Mouse (Mus musculus): ENCODE results near the gene Dnah11. TPM values are rescaled to one million over a fixed set of nuclear protein-coding genes. Genes with fewer than 3 reads are reported as not detected.
"Not testable (repeated sequence)": the region's sequence is repeated elsewhere in the genome, so short reads cannot be mapped to it uniquely, and the experiment has no call there.

Gene Dnah11
- polyA plus RNA-seq, 1 experiment, result not detected

DNA sequence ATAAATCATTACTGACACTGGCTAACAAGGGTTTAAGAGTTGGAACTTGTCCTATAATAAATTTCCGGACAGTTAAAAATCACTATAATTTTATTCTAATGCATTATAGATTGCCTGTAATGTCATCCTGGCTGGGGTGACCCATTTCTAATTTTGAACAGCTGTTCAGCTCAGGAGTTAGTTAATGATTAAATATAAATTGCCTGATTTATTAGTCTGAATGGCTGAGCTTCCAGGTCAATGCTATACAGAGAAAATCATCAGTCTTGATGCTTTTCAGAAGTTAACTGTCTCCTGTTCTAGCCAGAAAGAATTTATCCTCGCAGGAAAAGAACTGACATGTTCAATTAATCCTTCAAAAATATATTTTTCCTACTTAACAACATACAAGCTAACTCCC lies 236.1 kb downstream of the Dnah11 start:
- Histone ChIP-seq H3K4me3 (ENCODE audit: insufficient read depth, low read depth, low read length) (no peak overlapping the region), H3K4me1 (ENCODE audit: control insufficient read depth, insufficient read depth, insufficient read length, low read length) (no peaks in the 10 kb centered on the region)

DNA sequence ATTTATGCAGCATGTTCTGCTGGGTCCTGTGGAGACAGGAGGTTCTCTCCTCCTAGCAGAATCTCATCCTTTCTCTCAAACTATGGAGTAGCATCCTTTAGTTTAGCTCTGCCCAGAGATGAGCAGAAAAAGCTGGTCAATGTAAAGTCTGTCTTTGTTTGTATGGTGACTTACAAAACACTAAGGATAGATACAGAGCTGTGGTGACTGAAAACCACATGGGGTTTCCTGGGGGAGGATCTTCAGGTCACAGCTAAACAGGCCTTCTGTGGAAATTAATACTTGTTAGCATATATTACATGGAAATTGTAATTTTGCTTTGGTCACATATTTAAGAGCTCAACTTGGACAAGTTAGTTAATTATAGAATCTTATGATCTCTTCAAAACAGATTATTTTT lies 239.6 kb downstream of the Dnah11 start:
- H3K4me3 ChIP-seq (ENCODE audit: insufficient read depth, low read depth, low read length), result no peak overlapping the region
- no peaks in the 10 kb centered on the region for H3K4me1 ChIP-seq (ENCODE audit: control insufficient read depth, insufficient read depth, insufficient read length, low read length)
- no peak overlapping the region for H3K27ac ChIP-seq (replicated peaks; ENCODE audit: low read depth, low read length)

More for the DNA sequence above, 236.1 kb downstream of the Dnah11 start:
- no peak overlapping the region for H3K27ac ChIP-seq (replicated peaks; ENCODE audit: low read depth, low read length)

DNA sequence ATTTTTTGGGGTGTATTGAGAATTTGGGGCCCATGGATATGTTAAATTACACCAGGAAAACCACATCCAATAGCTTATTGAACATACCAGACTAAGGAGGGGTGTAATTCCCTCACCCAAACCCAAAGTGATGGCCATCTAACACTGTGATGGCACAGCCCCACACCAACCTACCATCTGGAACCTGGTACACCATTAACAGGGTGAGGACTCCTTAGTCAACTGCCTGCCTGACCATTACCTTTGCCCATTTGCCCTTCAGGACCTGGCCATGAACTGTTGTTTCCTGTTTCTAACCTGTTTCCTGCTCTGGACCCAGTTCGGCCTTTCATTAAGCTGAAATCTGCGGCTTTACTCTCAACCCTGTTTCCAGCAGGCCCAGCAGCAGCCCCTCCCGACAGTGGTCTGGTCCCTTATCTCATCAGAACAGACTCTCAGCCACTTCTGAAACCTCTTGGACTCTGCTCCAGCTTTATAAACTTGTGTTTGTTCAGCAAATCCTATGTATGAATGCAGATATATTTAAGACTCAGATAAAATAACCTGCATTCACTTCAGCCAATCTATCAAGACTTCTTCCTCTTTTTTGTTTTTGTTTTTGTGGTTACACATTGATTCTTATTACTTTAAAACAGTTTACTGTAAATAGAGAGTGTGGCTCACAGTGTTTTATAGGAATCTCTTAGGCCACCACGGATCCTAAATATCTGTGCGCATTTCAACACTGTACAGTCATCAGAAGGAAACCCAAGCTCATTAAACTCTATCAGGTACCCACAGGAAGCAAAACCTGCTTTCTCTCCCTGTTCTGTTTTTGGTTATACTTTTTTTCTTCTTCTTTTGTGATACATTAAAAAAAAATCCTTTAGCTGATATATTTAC lies 251.8 kb downstream of the Dnah11 start:
- Histone ChIP-seq H3K4me1 (ENCODE audit: control insufficient read depth, insufficient read depth, insufficient read length, low read length) (no peaks in the 10 kb centered on the region), H3K4me3 (ENCODE audit: insufficient read depth, low read depth, low read length) (no peak overlapping the region), H3K27ac (replicated peaks; ENCODE audit: low read depth, low read length) (no peak overlapping the region)

DNA sequence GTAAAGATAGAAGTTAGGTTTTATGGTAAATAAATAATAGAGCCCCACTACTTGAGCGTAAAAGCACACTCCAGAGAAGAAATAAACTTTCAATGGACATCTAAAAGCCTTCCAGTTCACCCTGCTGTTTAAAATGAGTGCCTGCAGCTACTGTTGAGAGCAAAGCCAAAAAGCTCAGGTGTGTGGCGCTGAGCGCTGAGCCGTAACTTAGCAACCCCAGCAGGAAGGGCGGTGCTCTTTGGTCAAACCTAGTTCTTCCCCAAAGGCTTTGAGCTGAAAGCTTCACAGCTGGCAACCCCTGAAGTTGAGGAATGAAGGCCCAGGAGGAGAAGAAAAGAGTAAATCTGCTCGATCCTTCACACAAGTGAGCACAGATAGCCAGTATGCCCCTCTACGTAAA lies 256.9 kb downstream of the Dnah11 start:
- H3K4me1 ChIP-seq (ENCODE audit: control insufficient read depth, insufficient read depth, insufficient read length, low read length), result no peaks in the 10 kb centered on the region
- no peak overlapping the region for H3K27ac ChIP-seq (replicated peaks; ENCODE audit: low read depth, low read length)
- no peak overlapping the region for H3K4me3 ChIP-seq (ENCODE audit: insufficient read depth, low read depth, low read length)

DNA sequence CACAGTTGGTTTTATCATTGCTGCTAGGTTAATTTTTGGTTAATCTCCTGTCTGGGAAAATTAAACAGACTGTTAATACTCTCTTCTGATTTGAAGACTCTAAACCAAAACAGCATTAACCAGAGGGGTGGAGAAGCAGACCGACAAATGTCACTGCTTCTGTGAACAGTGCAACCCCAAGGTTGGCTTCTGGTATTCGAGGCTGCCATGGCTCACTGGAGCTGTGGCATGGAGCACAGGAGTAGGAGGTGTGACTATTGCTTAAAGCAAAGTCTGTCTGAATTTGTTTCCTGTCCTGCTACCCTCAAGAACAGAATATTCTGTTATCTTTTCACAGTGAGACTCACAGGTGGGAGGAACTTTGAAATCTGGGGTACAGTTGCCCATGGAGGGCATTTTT lies 260.6 kb downstream of the Dnah11 start:
- no peak overlapping the region for H3K27ac ChIP-seq (replicated peaks; ENCODE audit: low read depth, low read length)
- no peaks in the 10 kb centered on the region for H3K4me1 ChIP-seq (ENCODE audit: control insufficient read depth, insufficient read depth, insufficient read length, low read length)
- no peak overlapping the region for H3K4me3 ChIP-seq (ENCODE audit: insufficient read depth, low read depth, low read length)

DNA sequence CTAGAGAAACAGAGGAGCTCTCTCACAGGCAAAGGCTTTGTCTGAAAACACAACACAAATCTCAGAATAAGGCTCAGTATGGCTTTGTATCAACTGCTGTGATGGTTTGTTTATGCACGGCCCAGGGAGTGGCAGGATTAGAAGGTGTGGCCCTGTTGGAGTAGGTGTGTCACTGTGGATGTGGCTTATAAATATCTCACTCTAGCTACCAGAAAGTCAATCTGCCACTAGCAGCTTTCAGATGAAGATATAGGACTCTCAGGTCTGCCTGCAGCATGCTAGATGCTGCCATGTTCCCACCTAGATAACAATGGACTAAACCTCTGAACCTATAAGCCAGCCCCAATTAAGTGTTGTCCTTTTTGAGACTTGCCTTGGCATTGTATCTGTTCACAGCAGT lies 266.8 kb downstream of the Dnah11 start:
- H3K4me3 ChIP-seq (ENCODE audit: insufficient read depth, low read depth, low read length), result no peak overlapping the region
- H3K4me1 ChIP-seq (ENCODE audit: control insufficient read depth, insufficient read depth, insufficient read length, low read length), result no peaks in the 10 kb centered on the region
- no peak overlapping the region for H3K27ac ChIP-seq (replicated peaks; ENCODE audit: low read depth, low read length)

DNA sequence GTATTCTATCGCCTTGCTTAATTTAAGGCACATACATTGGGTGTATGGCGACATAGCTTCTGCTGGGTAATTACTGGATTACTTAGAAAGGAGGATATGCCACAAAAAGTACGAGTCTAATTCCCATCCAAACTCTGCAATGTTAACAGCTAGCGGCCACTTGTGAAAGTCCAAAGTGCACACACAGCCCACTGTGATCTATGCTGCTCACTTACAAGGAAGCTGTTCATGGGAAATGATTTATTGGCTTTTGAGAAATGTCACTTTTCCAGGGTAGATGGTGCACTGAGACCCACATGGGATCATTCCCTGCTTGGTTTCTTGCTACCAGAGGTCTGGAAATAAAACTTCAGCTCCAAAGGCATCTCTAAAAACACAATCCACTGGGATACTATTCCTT lies 269.1 kb downstream of the Dnah11 start:
- Histone ChIP-seq H3K4me1 (ENCODE audit: control insufficient read depth, insufficient read depth, insufficient read length, low read length) (no peaks in the 10 kb centered on the region), H3K4me3 (ENCODE audit: insufficient read depth, low read depth, low read length) (no peak overlapping the region), H3K27ac (replicated peaks; ENCODE audit: low read depth, low read length) (no peak overlapping the region)

DNA sequence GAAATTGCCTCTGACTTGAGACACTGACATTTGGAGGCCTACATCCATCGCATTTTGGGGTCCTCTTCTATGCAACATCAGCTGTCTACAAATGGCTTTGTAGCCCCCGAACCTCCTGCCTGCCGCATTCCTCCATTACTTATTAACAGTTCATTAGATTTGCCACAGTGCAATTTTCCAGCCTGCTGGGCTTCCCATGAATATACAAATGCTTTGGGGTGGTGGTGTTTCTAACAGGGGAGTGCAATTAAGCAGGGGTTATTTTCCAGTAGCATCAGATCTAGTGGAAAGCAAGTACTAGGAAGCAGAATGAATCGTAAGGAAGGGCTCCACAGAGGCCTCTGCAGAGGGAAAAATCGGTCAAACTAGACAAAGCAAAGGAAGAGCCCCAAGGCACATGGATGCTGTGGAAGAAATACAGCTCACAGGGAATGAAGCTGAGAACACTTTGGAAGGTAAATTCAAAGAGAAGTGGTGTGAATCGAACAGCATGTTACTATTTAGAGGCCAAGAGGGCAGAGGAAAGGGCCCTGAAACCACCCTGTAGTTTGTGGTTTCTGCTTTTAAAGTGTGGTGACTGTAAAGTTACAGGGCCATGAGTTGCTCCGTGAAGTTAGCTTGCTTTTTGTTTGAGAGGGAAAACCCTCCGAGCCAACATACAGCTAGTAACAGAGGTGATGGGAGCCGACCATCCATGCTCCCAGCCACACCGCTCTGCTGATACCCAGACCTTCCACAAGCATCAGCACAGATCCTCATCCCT lies 282.8 kb downstream of the Dnah11 start:
- Histone ChIP-seq H3K27ac (replicated peaks; ENCODE audit: low read depth, low read length) (no peak overlapping the region), H3K4me3 (ENCODE audit: insufficient read depth, low read depth, low read length) (no peak overlapping the region), H3K4me1 (ENCODE audit: control insufficient read depth, insufficient read depth, insufficient read length, low read length) (no peaks in the 10 kb centered on the region)

DNA sequence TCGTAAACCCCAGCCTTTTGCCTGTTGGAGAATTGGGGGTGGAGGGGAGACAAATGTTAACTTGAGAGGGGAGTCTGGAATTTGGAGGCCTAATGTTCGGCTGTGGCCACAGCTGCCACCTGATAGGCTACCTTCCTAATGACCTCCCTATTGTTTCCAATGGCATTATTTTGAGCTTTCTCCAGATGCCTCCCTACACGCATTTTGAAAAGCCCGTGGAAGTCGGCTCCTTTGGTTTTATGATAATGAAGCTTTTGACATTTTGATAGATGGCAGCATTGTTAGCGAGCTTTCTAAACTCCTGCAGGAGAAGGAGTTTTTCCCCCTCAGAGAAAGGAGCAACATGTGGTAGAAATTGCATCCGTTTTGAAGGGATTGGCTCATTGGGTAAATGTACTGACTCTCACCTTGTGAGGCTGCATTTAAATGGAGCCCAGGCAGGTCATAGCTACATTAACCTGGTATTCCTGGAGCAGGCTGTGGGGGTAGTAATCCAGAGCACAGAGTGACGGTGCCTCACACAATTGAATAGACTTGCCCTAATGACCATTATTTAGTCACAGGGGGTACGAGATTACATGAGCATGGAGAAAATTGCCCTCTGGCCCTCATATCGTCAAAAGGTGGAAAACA lies 284.1 kb downstream of the Dnah11 start:
- Histone ChIP-seq H3K4me1 (ENCODE audit: control insufficient read depth, insufficient read depth, insufficient read length, low read length) (no peaks in the 10 kb centered on the region), H3K4me3 (ENCODE audit: insufficient read depth, low read depth, low read length) (no peak overlapping the region), H3K27ac (replicated peaks; ENCODE audit: low read depth, low read length) (no peak overlapping the region)

DNA sequence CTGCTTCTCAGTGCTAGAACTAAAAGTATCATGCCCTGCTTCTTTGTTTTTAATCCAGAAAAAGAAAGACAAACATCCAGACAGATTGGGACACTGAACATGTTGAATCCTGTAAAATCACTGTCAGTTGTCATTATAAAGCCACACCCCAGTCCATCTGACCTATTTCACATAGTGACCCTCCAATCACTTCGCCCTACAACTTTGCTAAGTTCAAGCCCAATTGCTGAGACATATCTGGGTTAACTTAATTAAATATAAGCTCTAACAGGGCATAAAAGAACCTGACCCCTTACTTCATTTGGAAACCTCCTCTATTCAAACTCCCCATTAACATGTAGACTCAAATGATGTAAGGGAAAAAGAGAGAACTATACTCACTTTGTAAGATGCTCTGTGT lies 287.4 kb downstream of the Dnah11 start:
- no peak overlapping the region for H3K4me3 ChIP-seq (ENCODE audit: insufficient read depth, low read depth, low read length)
- H3K4me1 ChIP-seq (ENCODE audit: control insufficient read depth, insufficient read depth, insufficient read length, low read length), result no peaks in the 10 kb centered on the region
- no peak overlapping the region for H3K27ac ChIP-seq (replicated peaks; ENCODE audit: low read depth, low read length)

DNA sequence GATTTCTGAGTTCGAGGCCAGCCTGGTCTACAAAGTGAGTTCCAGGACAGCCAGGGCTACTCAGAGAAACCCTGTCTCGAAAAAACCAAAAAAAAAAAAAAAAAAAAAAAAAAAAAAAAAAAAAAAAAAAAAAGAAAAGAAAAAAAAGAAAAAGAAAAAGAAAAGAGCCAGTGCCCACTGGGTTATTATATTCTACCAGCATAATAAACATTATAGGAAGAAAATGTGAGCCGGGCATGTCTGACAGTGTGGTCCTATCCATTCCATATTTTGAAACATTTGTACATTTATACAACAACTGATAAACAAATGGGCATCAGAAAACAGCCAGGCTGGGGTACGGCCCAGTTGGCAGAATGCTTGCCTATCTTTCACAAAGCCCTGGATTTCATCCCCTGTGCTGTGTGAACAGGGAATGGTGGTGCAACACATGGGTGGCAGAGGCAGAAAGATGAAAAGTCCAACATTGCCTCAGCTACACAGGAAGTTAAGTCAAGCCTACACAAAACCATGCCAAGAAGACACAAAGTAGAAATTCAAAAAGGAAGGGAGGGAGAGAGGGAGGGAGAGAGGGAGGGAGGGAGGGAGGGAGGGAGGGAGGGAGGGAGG lies 293.5 kb downstream of the Dnah11 start:
- H3K27ac ChIP-seq (replicated peaks; ENCODE audit: low read depth, low read length); H3K4me1 ChIP-seq (ENCODE audit: control insufficient read depth, insufficient read depth, insufficient read length, low read length); H3K4me3 ChIP-seq (ENCODE audit: insufficient read depth, low read depth, low read length): not testable (repeated sequence)

DNA sequence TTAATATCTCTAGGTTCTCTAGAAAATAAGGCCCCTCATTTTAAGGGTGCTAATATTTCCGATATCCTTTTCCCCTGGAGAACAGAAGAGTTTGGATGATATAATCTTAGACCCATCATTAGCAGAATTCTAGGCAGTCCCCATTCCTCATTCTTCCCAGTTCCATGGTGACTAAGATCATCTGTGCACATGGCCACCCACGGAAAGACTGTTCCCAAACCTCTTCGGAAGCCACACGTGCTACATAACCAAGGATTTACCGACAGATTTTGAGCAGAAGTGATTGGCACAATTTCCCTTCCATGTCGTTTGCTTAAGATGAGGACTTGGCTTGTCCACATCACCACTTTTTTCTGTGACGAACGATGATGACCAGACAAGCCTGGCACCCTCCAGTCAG lies 295.2 kb downstream of the Dnah11 start:
- Histone ChIP-seq H3K27ac (replicated peaks; ENCODE audit: low read depth, low read length) (no peak overlapping the region), H3K4me1 (ENCODE audit: control insufficient read depth, insufficient read depth, insufficient read length, low read length) (no peaks in the 10 kb centered on the region), H3K4me3 (ENCODE audit: insufficient read depth, low read depth, low read length) (no peak overlapping the region)

DNA sequence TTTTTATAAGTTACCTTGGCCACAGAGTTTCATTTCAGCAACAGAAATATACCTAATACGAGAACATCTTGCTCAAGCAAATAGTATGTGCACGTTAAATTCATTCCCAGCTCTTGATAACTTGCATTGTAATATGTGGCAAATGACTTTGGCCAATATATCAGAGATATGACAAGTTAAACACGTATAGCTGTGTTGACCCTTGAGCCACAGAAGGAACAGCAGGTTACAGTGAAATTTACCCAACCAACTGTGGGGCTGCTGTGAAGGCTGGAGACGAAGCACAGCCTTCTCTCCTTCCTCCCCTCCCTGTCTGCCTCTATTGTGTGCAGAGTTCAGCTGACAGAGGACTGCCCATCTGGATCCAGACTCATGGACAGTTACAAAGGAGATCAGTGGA lies 297.5 kb downstream of the Dnah11 start:
- H3K27ac ChIP-seq (replicated peaks; ENCODE audit: low read depth, low read length); H3K4me3 ChIP-seq (ENCODE audit: insufficient read depth, low read depth, low read length); H3K4me1 ChIP-seq (ENCODE audit: control insufficient read depth, insufficient read depth, insufficient read length, low read length): not testable (repeated sequence)

DNA sequence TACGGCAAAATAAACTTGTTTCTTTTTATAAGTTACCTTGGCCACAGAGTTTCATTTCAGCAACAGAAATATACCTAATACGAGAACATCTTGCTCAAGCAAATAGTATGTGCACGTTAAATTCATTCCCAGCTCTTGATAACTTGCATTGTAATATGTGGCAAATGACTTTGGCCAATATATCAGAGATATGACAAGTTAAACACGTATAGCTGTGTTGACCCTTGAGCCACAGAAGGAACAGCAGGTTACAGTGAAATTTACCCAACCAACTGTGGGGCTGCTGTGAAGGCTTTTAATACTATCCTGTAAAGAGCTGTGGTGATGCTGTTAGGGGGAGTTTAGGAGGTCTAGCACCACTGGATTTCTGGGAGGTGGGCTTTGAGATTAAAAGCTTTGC lies 298.0 kb downstream of the Dnah11 start:
- H3K27ac ChIP-seq (replicated peaks; ENCODE audit: low read depth, low read length); H3K4me1 ChIP-seq (ENCODE audit: control insufficient read depth, insufficient read depth, insufficient read length, low read length); H3K4me3 ChIP-seq (ENCODE audit: insufficient read depth, low read depth, low read length): not testable (repeated sequence)

DNA sequence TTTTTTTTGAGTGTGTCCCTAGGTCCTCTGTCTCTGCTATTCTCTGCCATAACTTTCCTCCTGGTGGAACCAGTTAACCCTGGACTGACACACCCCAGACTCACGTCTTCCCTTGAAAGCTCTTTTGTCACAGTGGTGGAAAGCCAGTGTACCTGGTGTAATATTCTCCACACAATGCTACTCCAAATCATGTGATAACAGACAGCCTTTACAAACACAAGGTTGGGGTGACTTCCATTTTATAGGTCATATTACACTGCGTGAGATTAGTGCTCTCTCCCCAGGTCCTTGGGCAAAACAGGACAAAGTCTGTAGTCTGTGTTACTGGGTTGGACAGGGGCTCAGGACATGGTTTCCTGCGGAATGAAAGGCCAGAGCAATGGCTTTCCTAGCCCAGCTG lies 311.4 kb downstream of the Dnah11 start:
- no peak overlapping the region for H3K27ac ChIP-seq (replicated peaks; ENCODE audit: low read depth, low read length)
- no peaks in the 10 kb centered on the region for H3K4me1 ChIP-seq (ENCODE audit: control insufficient read depth, insufficient read depth, insufficient read length, low read length)
- H3K4me3 ChIP-seq (ENCODE audit: insufficient read depth, low read depth, low read length), result no peak overlapping the region
